ENCODE assay signal across 14 mouse cellular contexts in genomic region chr4:129111350-129111749, GRCm38 (mm10). TPM values are rescaled to one million over a fixed set of nuclear protein-coding genes. Genes with fewer than 3 reads are reported as not detected.
DNase-seq lines count a peak whose midpoint lies in the region; ATAC-seq and TF ChIP-seq lines count a peak whose summit lies in the region.
"Had no signal": no experiment of that assay in that cellular context is flagged by ENCODE, and none has a peak within 500 bp of the region (broad histone marks: within the 10 kb centered on the region; RNA-seq: fewer than 3 reads in every experiment).

No protein-coding gene starts in this region.

- TF ChIP-seq RAD21 in MEL (IDR thresholded peaks at IDR 0.05; ENCODE audit: low read depth, low read length), result peak; percentile 67

- no peak overlapping the region for H3K9ac ChIP-seq in liver, postnatal 0 days (replicated peaks)
- no peak overlapping the region for H3K9ac ChIP-seq in liver, embryonic 11.5 days (ENCODE audit: low read depth, low read length)
- H3K9ac ChIP-seq in MEL (ENCODE audit: control insufficient read depth, low read depth, low read length, poor library complexity, severe bottlenecking), result no peak overlapping the region
- no peak overlapping the region for H3K9ac ChIP-seq in intestine, postnatal 0 days (ENCODE audit: low read depth, low read length)
- H3K9ac ChIP-seq: liver, embryonic 13.5 days had no signal

- no peak for DNase-seq in gastrocnemius, adult 2 months
- DNase-seq in gastrocnemius, postnatal 14 days, result no peak
- DNase-seq in liver, postnatal 0 days, result no peak
- DNase-seq in liver, embryonic 11.5 days (ENCODE audit: low spot score), result no peak
- peak; percentile 51 for DNase-seq in MEL (ENCODE audit: low read depth, low spot score)
- no peak for DNase-seq in frontal cortex, adult 2 months (ENCODE audit: extremely low spot score in 1 of 2, low spot score in 1 of 2)
- DNase-seq: liver, embryonic 13.5 days had no signal

- H3K4me3 ChIP-seq in gastrocnemius, adult 2 months, result no peak overlapping the region
- H3K4me3 ChIP-seq in liver, postnatal 0 days (ENCODE audit: low read depth, low read length), result no peak overlapping the region
- no peak overlapping the region for H3K4me3 ChIP-seq in liver, embryonic 11.5 days (ENCODE audit: low read depth, low read length)
- H3K4me3 ChIP-seq in MEL (ENCODE audit: control insufficient read depth in 1 of 2, insufficient read depth in 1 of 2, low read depth in 2 of 2, low read length in 2 of 2), result no peak overlapping the region
- H3K4me3 ChIP-seq in intestine, postnatal 0 days (ENCODE audit: low read depth, low read length), result no peak overlapping the region
- H3K4me3 ChIP-seq: hindbrain, embryonic 10.5 days; liver, embryonic 13.5 days had no signal

- H3K4me1 ChIP-seq in liver, postnatal 0 days (ENCODE audit: insufficient read depth), result peaks cover 3% of the 10 kb centered on the region; the same call in 1 of the 2 replicates
- H3K4me1 ChIP-seq in liver, embryonic 11.5 days (replicated peaks; ENCODE audit: control insufficient read depth, insufficient read depth, low read length), result no peaks in the 10 kb centered on the region; the same call in 1 of the 2 replicates
- no peaks in the 10 kb centered on the region for H3K4me1 ChIP-seq in MEL (ENCODE audit: control insufficient read depth in 1 of 2, insufficient read depth in 2 of 2, low read length in 2 of 2)
- H3K4me1 ChIP-seq in intestine, postnatal 0 days (replicated peaks; ENCODE audit: control insufficient read depth, insufficient read depth, low read length), result peaks cover 5% of the 10 kb centered on the region; the same call in 1 of the 2 replicates

- ATAC-seq in liver, postnatal 0 days, result peak; percentile 43; the same call in 1 of the 2 replicates
- ATAC-seq in liver, embryonic 11.5 days (replicated peaks; ENCODE audit: low FRiP score), result no peak
- peak; percentile 49 for ATAC-seq in intestine, postnatal 0 days
- no peak for ATAC-seq in monocyte, adult 5-6 weeks (replicated peaks; ENCODE audit: insufficient number of reproducible peaks, low FRiP score, low TSS enrichment, poor library complexity, severe bottlenecking)

- H3K9me3 ChIP-seq in liver, postnatal 0 days (ENCODE audit: low read length), result no peaks in the 10 kb centered on the region
- H3K9me3 ChIP-seq in liver, embryonic 11.5 days (ENCODE audit: control insufficient read depth, low read length), result no peaks in the 10 kb centered on the region
- H3K9me3 ChIP-seq in MEL (replicated peaks; ENCODE audit: insufficient read depth, low read length), result no peaks in the 10 kb centered on the region
- no peaks in the 10 kb centered on the region for H3K9me3 ChIP-seq in intestine, postnatal 0 days (ENCODE audit: control insufficient read depth)
- H3K9me3 ChIP-seq: hindbrain, embryonic 10.5 days; liver, embryonic 13.5 days had no signal

- H3K36me3 ChIP-seq in liver, postnatal 0 days (replicated peaks; ENCODE audit: insufficient read depth, low read length), result no peaks in the 10 kb centered on the region
- no peaks in the 10 kb centered on the region for H3K36me3 ChIP-seq in liver, embryonic 11.5 days (ENCODE audit: control insufficient read depth, insufficient read depth, low read length)
- no peaks in the 10 kb centered on the region for H3K36me3 ChIP-seq in MEL (ENCODE audit: control insufficient read depth in 1 of 2, insufficient read depth in 2 of 2, low read length in 2 of 2)
- peaks cover 13% of the 10 kb centered on the region; the same call in 1 of the 2 replicates for H3K36me3 ChIP-seq in intestine, postnatal 0 days (ENCODE audit: control insufficient read depth, insufficient read depth)
- H3K36me3 ChIP-seq: hindbrain, embryonic 10.5 days; liver, embryonic 13.5 days had no signal

- no peak for TF ChIP-seq EP300 in liver, postnatal 0 days (IDR thresholded peaks at IDR 0.05; ENCODE audit: low read depth)
- no peak for TF ChIP-seq EP300 in MEL (IDR thresholded peaks at IDR 0.05; ENCODE audit: low read depth in 1 of 2, low read length in 2 of 2)

- 54% methylated on average over 11 of the region's 11 CpGs for WGBS in liver, postnatal 0 days (ENCODE audit: insufficient replicate concordance)
- WGBS in liver, embryonic 11.5 days, result 55% methylated on average over 11 of the region's 11 CpGs
- 45% methylated on average over 11 of the region's 11 CpGs for WGBS in intestine, postnatal 0 days

- no peak overlapping the region for H3K27ac ChIP-seq in gastrocnemius, adult 2 months
- no peak overlapping the region for H3K27ac ChIP-seq in liver, postnatal 0 days (ENCODE audit: low read depth)
- no peak overlapping the region for H3K27ac ChIP-seq in liver, embryonic 11.5 days (ENCODE audit: low read depth, low read length)
- no peak overlapping the region for H3K27ac ChIP-seq in MEL (ENCODE audit: control insufficient read depth, low read depth, low read length)
- H3K27ac ChIP-seq in intestine, postnatal 0 days (ENCODE audit: low read depth, low read length), result peak overlapping the region; percentile 91
- H3K27ac ChIP-seq: hindbrain, embryonic 10.5 days; liver, embryonic 13.5 days had no signal

- H3K27me3 ChIP-seq in liver, postnatal 0 days (ENCODE audit: insufficient read depth, low read length), result peaks cover 9% of the 10 kb centered on the region; the same call in 1 of the 2 replicates
- peaks cover 13% of the 10 kb centered on the region for H3K27me3 ChIP-seq in liver, embryonic 11.5 days (replicated peaks; ENCODE audit: control insufficient read depth, insufficient read depth, low read length)
- H3K27me3 ChIP-seq in MEL (ENCODE audit: control insufficient read depth in 1 of 2, insufficient read depth in 2 of 2, low read length in 2 of 2), result peaks cover 0 to 2% of the 10 kb centered on the region in 2 experiments; a peak in 1 of 4 replicates
- no peaks in the 10 kb centered on the region for H3K27me3 ChIP-seq in intestine, postnatal 0 days (replicated peaks; ENCODE audit: control insufficient read depth, insufficient read depth, low read length)

- peak; percentile 12; the same call in 1 of the 2 replicates for TF ChIP-seq CTCF in gastrocnemius, adult 2 months (IDR thresholded peaks at IDR 0.05)
- peak; percentile 48 for TF ChIP-seq CTCF in liver, postnatal 0 days (IDR thresholded peaks at IDR 0.05; ENCODE audit: low read depth)
- peak; percentile 61 to 77 (median 76) for TF ChIP-seq CTCF in MEL (IDR thresholded peaks at IDR 0.05 in 2 of 3, conservative IDR thresholded peaks at IDR 0.05 in 1 of 3; ENCODE audit: control insufficient read depth in 1 of 3, insufficient read depth in 1 of 3, low read depth in 2 of 3, low read length in 3 of 3, poor library complexity in 1 of 3, severe bottlenecking in 1 of 3)
- TF ChIP-seq CTCF in intestine, postnatal 0 days (IDR thresholded peaks at IDR 0.05; ENCODE audit: low read depth), result peak; percentile 84

- H3K4me2 ChIP-seq in liver, postnatal 0 days (ENCODE audit: low read depth, low read length), result no peak overlapping the region
- H3K4me2 ChIP-seq in liver, embryonic 11.5 days, result no peak overlapping the region
- no peak overlapping the region for H3K4me2 ChIP-seq in intestine, postnatal 0 days (replicated peaks; ENCODE audit: low read depth)
- H3K4me2 ChIP-seq: heart, embryonic 11.5 days; liver, embryonic 13.5 days had no signal

- TF ChIP-seq POLR2A in MEL (IDR thresholded peaks at IDR 0.05; ENCODE audit: control insufficient read depth in 1 of 2, insufficient read depth in 1 of 2, low read depth in 1 of 2, low read length in 2 of 2, poor library complexity in 1 of 2), result no peak

- intact Hi-C loops in gastrocnemius, adult 2 months (cut with DNase I), result no loop called here
- intact Hi-C loops in gastrocnemius, postnatal 14 days (cut with DNase I; ENCODE audit: low total_unique reads), result no loop called here

- no peaks in the 10 kb centered on the region for H3K79me2 ChIP-seq in MEL (ENCODE audit: control insufficient read depth, insufficient read depth, low read length, poor library complexity)

RNA-seq across cellular contexts. Expression of gene Tmem54, which starts 6.0 kb away (rescaled TPM):
- not detected for total RNA-seq in gastrocnemius, adult 2 months (2021)
- not detected for total RNA-seq in gastrocnemius, postnatal 14 days (2021)
- polyA plus RNA-seq in liver, postnatal 0 days (2015; fragmentation: Nextera tagmentation; extraction: Ambion mirVana), result 0.26 TPM in 1 of 2 replicates, not detected in the other
- 2.3 and 3.3 TPM in 2 replicates for polyA plus RNA-seq in liver, embryonic 11.5 days (2014; fragmentation: Nextera tagmentation; extraction: Ambion mirVana)
- total RNA-seq in MEL (2012; rRNA removed), result not detected in 2 replicates
- polyA plus RNA-seq in MEL (2012; ENCODE audit: insufficient read depth in 1 of 2, insufficient read length in 2 of 2, low read depth in 1 of 2, low replicate concordance in 2 of 2, missing spikeins in 1 of 2), result not detected
- polyA plus RNA-seq in intestine, postnatal 0 days (2015; fragmentation: Nextera tagmentation; extraction: Ambion mirVana), result 363 and 366 TPM in 2 replicates
- polyA plus RNA-seq in frontal cortex, adult 2 months (2012; rRNA removed), result 0.32 TPM in 1 of 2 replicates, not detected in the other
- not detected in 3 replicates for total RNA-seq in monocyte, adult 5-6 weeks (2017)
- total RNA-seq: layer of hippocampus, postnatal 25 days; megakaryocyte, adult 5-6 weeks had no signal

RNA-seq across cellular contexts. Expression of gene Hpca, which starts 10.5 kb away (rescaled TPM):
- total RNA-seq in gastrocnemius, adult 2 months (2021), result not detected
- under 1 TPM in 1 of 2 experiments, not detected in 1; 0.24 TPM for total RNA-seq in gastrocnemius, postnatal 14 days (2021)
- polyA plus RNA-seq in liver, postnatal 0 days (2015; fragmentation: Nextera tagmentation; extraction: Ambion mirVana), result 0.18 and 0.40 TPM in 2 replicates
- 3.1 and 4.4 TPM in 2 replicates for polyA plus RNA-seq in liver, embryonic 11.5 days (2014; fragmentation: Nextera tagmentation; extraction: Ambion mirVana)
- 0.39 and 0.59 TPM in 2 replicates for total RNA-seq in MEL (2012; rRNA removed)
- 1 to 10 TPM in 1 of 2 experiments, not detected in 1; 1.1 TPM for polyA plus RNA-seq in MEL (2012; ENCODE audit: insufficient read depth in 1 of 2, insufficient read length in 2 of 2, low read depth in 1 of 2, low replicate concordance in 2 of 2, missing spikeins in 1 of 2)
- polyA plus RNA-seq in intestine, postnatal 0 days (2015; fragmentation: Nextera tagmentation; extraction: Ambion mirVana), result 3.9 and 4.6 TPM in 2 replicates
- 560 and 728 TPM in 2 replicates for polyA plus RNA-seq in frontal cortex, adult 2 months (2012; rRNA removed)
- not detected in 3 replicates for total RNA-seq in monocyte, adult 5-6 weeks (2017)
- total RNA-seq: megakaryocyte, adult 5-6 weeks had no signal
- polyA plus RNA-seq: spleen, adult 2 months had no signal

RNA-seq across cellular contexts. Expression of gene Fndc5, which starts 25.4 kb away (rescaled TPM):
- total RNA-seq in gastrocnemius, adult 2 months (2021), result 100 to 1,000 TPM in 1 of 2 experiments, 10 to 100 TPM in 1; 52.1 to 132 TPM
- total RNA-seq in gastrocnemius, postnatal 14 days (2021), result 10 to 100 TPM; 28.4 to 53.2 TPM
- 0.32 and 0.52 TPM in 2 replicates for polyA plus RNA-seq in liver, postnatal 0 days (2015; fragmentation: Nextera tagmentation; extraction: Ambion mirVana)
- 1.8 and 2.0 TPM in 2 replicates for polyA plus RNA-seq in liver, embryonic 11.5 days (2014; fragmentation: Nextera tagmentation; extraction: Ambion mirVana)
- total RNA-seq in MEL (2012; rRNA removed), result 15.5 and 15.8 TPM in 2 replicates
- 100 to 1,000 TPM in 1 of 2 experiments, 10 to 100 TPM in 1; 35.9 to 123 TPM for polyA plus RNA-seq in MEL (2012; ENCODE audit: insufficient read depth in 1 of 2, insufficient read length in 2 of 2, low read depth in 1 of 2, low replicate concordance in 2 of 2, missing spikeins in 1 of 2)
- 14.5 and 15.4 TPM in 2 replicates for polyA plus RNA-seq in intestine, postnatal 0 days (2015; fragmentation: Nextera tagmentation; extraction: Ambion mirVana)
- 82.9 and 90.1 TPM in 2 replicates for polyA plus RNA-seq in frontal cortex, adult 2 months (2012; rRNA removed)
- 0.32 TPM in 1 of 3 replicates, not detected in the others for total RNA-seq in monocyte, adult 5-6 weeks (2017)

RNA-seq across cellular contexts. Expression of gene Rnf19b, which starts 53.3 kb away (rescaled TPM):
- 10 to 100 TPM; 22.0 to 24.0 TPM for total RNA-seq in gastrocnemius, adult 2 months (2021)
- total RNA-seq in gastrocnemius, postnatal 14 days (2021), result 10 to 100 TPM; 13.6 to 15.5 TPM
- 5.5 and 6.0 TPM in 2 replicates for polyA plus RNA-seq in liver, postnatal 0 days (2015; fragmentation: Nextera tagmentation; extraction: Ambion mirVana)
- polyA plus RNA-seq in liver, embryonic 11.5 days (2014; fragmentation: Nextera tagmentation; extraction: Ambion mirVana), result 6.7 and 7.2 TPM in 2 replicates
- 25.5 and 26.3 TPM in 2 replicates for total RNA-seq in MEL (2012; rRNA removed)
- 10 to 100 TPM in 1 of 2 experiments, not detected in 1; 30.0 TPM for polyA plus RNA-seq in MEL (2012; ENCODE audit: insufficient read depth in 1 of 2, insufficient read length in 2 of 2, low read depth in 1 of 2, low replicate concordance in 2 of 2, missing spikeins in 1 of 2)
- polyA plus RNA-seq in intestine, postnatal 0 days (2015; fragmentation: Nextera tagmentation; extraction: Ambion mirVana), result 11.0 and 12.2 TPM in 2 replicates
- 45.4 and 47.8 TPM in 2 replicates for polyA plus RNA-seq in frontal cortex, adult 2 months (2012; rRNA removed)
- 223 to 304 TPM (median 264 TPM) in 3 replicates for total RNA-seq in monocyte, adult 5-6 weeks (2017)

Comparison
In these comparisons a context has a peak if more than half of its experiments do, and no peak if none do; other contexts are left out.
1. ATAC-seq: peak in liver, postnatal 0 days (single experiment) and intestine, postnatal 0 days (single experiment); none in liver, embryonic 11.5 days (single experiment) and monocyte, adult 5-6 weeks (single experiment).
2. CTCF ChIP-seq: peak in every context shown above with its lines; median percentile 84 in intestine, postnatal 0 days; 76 in MEL; 48 in liver, postnatal 0 days; 12 in gastrocnemius, adult 2 months.
3. RNA of gene Tmem54, which starts 6.0 kb away (polyA plus RNA-seq): 363 to 366 TPM in intestine, postnatal 0 days; 2.3 to 3.3 TPM in liver, embryonic 11.5 days, 0.26 TPM in liver, postnatal 0 days, not detected in MEL and 0.32 TPM in frontal cortex, adult 2 months; every median in the first group is over 10 times any median in the second.
4. RNA of gene Hpca, which starts 10.5 kb away (polyA plus RNA-seq): 560 to 728 TPM in frontal cortex, adult 2 months; 3.9 to 4.6 TPM in intestine, postnatal 0 days, 3.1 to 4.4 TPM in liver, embryonic 11.5 days, 1.1 TPM in MEL and 0.18 to 0.40 TPM in liver, postnatal 0 days; every median in the first group is over 10 times any median in the second.